Mouse (Mus musculus) megakaryocyte, embryonic 14.5 days (primary cell): ENCODE measurements around the gene Defb48. TPM values are rescaled to one million over a fixed set of nuclear protein-coding genes. Genes with fewer than 3 reads are reported as not detected.

ENCODE experiments used
- H3K27me3 ChIP-seq: replicated peaks from 2 replicates; pipeline ENCODE3; 2012; ENCODE audit warnings: inconsistent platforms
- H3K36me3 ChIP-seq: replicated peaks from 2 replicates; pipeline ENCODE3; 2012; ENCODE audit warnings: low read length, inconsistent platforms, mixed read lengths
- H3K4me1 ChIP-seq: 2 replicates; pipeline ENCODE4 v1.6.1; 2012; ENCODE audit warnings: inconsistent platforms
- H3K4me3 ChIP-seq: replicated peaks from 2 replicates; pipeline ENCODE3; 2012; ENCODE audit warnings: moderate library complexity, mild to moderate bottlenecking, inconsistent platforms
- H3K9me3 ChIP-seq: 2 replicates; pipeline ENCODE4 v1.6.1; 2012; ENCODE audit warnings: inconsistent platforms
- FLI1 ChIP-seq: IDR thresholded peaks from 2 replicates; pipeline ENCODE4 v1.6.1; 2012; ENCODE audit warnings: low read length, inconsistent platforms, mixed read lengths
- GATA1 ChIP-seq: IDR thresholded peaks from 3 replicates; pipeline ENCODE4 v1.6.1; 2012; ENCODE audit warnings: mixed read lengths, low read length, inconsistent platforms, borderline replicate concordance
- polyA plus RNA-seq: library from polyadenylated mRNA; stranded (reverse); fragments of >175 nt; gene quantifications from 2 replicates; pipeline ENCODE4 v1.2.3, GENCODE M21; 2012; ENCODE audit warnings: low replicate concordance; ENCODE audit not compliant: insufficient read depth

Gene Defb48
- polyA plus RNA-seq, 1 experiment = not detected

- H3K4me1 ChIP-seq = peaks cover 2% of the 10 kb centered on the region; the same call in 1 of the 2 replicates
- no peaks in the 10 kb centered on the region for H3K36me3 ChIP-seq
- H3K4me3 ChIP-seq = no peak overlapping the region
- no peaks in the 10 kb centered on the region for H3K9me3 ChIP-seq
- no peak for TF ChIP-seq GATA1
- TF ChIP-seq FLI1 = no peak
- peaks cover 8% of the 10 kb centered on the region for H3K27me3 ChIP-seq
Measured at GRCm38 (mm10) chr14:62979815-62980214, 4.5 kb downstream of the Defb48 start.

GRCm38 (mm10) chr14:62975046-62975445, 9.3 kb downstream of the Defb48 start:
- TF ChIP-seq FLI1 = no peak
- no peak for TF ChIP-seq GATA1
- Histone ChIP-seq H3K4me3 (no peak overlapping the region), H3K27me3 (peaks cover 27% of the 10 kb centered on the region), H3K9me3 (no peaks in the 10 kb centered on the region), H3K4me1 (peaks cover 2% of the 10 kb centered on the region; the same call in 1 of the 2 replicates), H3K36me3 (no peaks in the 10 kb centered on the region)

GRCm38 (mm10) chr14:62965811-62966520, 18.3 kb downstream of the Defb48 start:
- Histone ChIP-seq H3K9me3 (no peaks in the 10 kb centered on the region), H3K4me3 (no peak overlapping the region), H3K36me3 (no peaks in the 10 kb centered on the region), H3K27me3 (peaks cover 28% of the 10 kb centered on the region), H3K4me1 (no peaks in the 10 kb centered on the region)
- TF ChIP-seq FLI1 (no peak), GATA1 (no peak)

GRCm38 (mm10) chr14:62965342-62965741, 19.0 kb downstream of the Defb48 start:
- no peak overlapping the region for H3K4me3 ChIP-seq
- H3K36me3 ChIP-seq = no peaks in the 10 kb centered on the region
- peaks cover 26% of the 10 kb centered on the region for H3K27me3 ChIP-seq
- no peak for TF ChIP-seq FLI1
- TF ChIP-seq GATA1 = no peak
- no peaks in the 10 kb centered on the region for H3K9me3 ChIP-seq
- H3K4me1 ChIP-seq = no peaks in the 10 kb centered on the region

- H3K27me3 ChIP-seq = peaks cover 19% of the 10 kb centered on the region
- peaks cover 3% of the 10 kb centered on the region for H3K36me3 ChIP-seq
- no peak overlapping the region for H3K4me3 ChIP-seq
- peaks cover 5% of the 10 kb centered on the region; the same call in 1 of the 2 replicates for H3K9me3 ChIP-seq
- TF ChIP-seq GATA1 (no peak), FLI1 (no peak)
- no peaks in the 10 kb centered on the region for H3K4me1 ChIP-seq
Measured at GRCm38 (mm10) chr14:62963632-62964031, 20.7 kb downstream of the Defb48 start.

GRCm38 (mm10) chr14:62956091-62956490, 28.2 kb downstream of the Defb48 start:
- TF ChIP-seq GATA1 = no peak
- TF ChIP-seq FLI1 = no peak
- no peak overlapping the region for H3K4me3 ChIP-seq
- H3K27me3 ChIP-seq = peaks cover 3% of the 10 kb centered on the region
- peaks cover 42% of the 10 kb centered on the region for H3K36me3 ChIP-seq
- H3K4me1 ChIP-seq = no peaks in the 10 kb centered on the region
- peaks cover 5% of the 10 kb centered on the region; the same call in 1 of the 2 replicates for H3K9me3 ChIP-seq

- Histone ChIP-seq H3K4me1 (peaks cover 14% of the 10 kb centered on the region), H3K4me3 (no peak overlapping the region), H3K36me3 (peaks cover 21% of the 10 kb centered on the region), H3K27me3 (peaks cover 28% of the 10 kb centered on the region), H3K9me3 (no peaks in the 10 kb centered on the region)
- TF ChIP-seq FLI1 = no peak
- TF ChIP-seq GATA1 = no peak
Measured at GRCm38 (mm10) chr14:62946794-62947193, 37.5 kb downstream of the Defb48 start.

GRCm38 (mm10) chr14:62940383-62941074, 43.8 kb downstream of the Defb48 start:
- Histone ChIP-seq H3K4me3 (peak overlapping the region; percentile 83), H3K9me3 (peaks cover 3% of the 10 kb centered on the region; the same call in 1 of the 2 replicates), H3K36me3 (peaks cover 32% of the 10 kb centered on the region), H3K27me3 (peaks cover 56% of the 10 kb centered on the region), H3K4me1 (peaks cover 18% of the 10 kb centered on the region)
- TF ChIP-seq FLI1 = no peak
- no peak for TF ChIP-seq GATA1

- H3K36me3 ChIP-seq = peaks cover 28% of the 10 kb centered on the region
- no peak for TF ChIP-seq FLI1
- peaks cover 56% of the 10 kb centered on the region for H3K27me3 ChIP-seq
- H3K4me1 ChIP-seq = peaks cover 18% of the 10 kb centered on the region
- no peak overlapping the region for H3K4me3 ChIP-seq
- H3K9me3 ChIP-seq = peaks cover 3% of the 10 kb centered on the region; the same call in 1 of the 2 replicates
Measured at GRCm38 (mm10) chr14:62939435-62939834, 44.9 kb downstream of the Defb48 start.

- peaks cover 23% of the 10 kb centered on the region for H3K36me3 ChIP-seq
- TF ChIP-seq FLI1 (no peak), GATA1 (no peak)
Measured at GRCm38 (mm10) chr14:62937675-62938074, 46.6 kb downstream of the Defb48 start.

More at GRCm38 (mm10) chr14:62937675-62938074, 46.6 kb downstream of the Defb48 start:
- Histone ChIP-seq H3K27me3 (peaks cover 46% of the 10 kb centered on the region), H3K4me1 (peaks cover 18% of the 10 kb centered on the region), H3K4me3 (no peak overlapping the region), H3K9me3 (peaks cover 3% of the 10 kb centered on the region; the same call in 1 of the 2 replicates)
